Mouse (Mus musculus) CD4-positive, CD25-positive, alpha-beta regulatory T cell, adult 2 months (primary cell): ENCODE results near the gene Ccdc78.
"Not testable (repeated sequence)": the region's sequence is repeated elsewhere in the genome, so short reads cannot be mapped to it uniquely, and the experiment has no call there.

Experiments
- DNase-seq: peaks from one replicate; pipeline ENCODE4 v3.0.0-alpha.2; 2012; ENCODE audit warnings: low read depth, low spot score

The Ccdc78 gene

DNA sequence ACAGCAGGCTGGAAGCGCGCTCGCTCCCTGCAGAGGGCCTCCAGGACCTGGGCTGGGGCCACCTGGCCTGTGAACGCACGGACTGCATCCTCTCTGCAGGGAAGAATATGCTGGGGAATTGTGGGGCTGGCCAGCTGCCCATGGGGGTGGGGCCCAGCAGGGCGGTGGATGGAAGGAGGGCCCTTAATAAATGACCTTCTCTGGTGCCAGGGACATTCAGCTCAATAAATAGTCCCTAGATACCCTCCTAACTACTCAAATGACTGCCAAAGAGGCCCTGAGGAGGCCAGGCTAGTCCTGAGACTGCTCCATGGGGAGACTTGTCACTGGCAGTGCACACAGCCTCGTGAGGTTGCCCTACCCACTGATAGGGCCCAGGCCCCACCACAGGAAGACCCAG, 3.3 kb upstream of the Ccdc78 start:
- no peak for DNase-seq

DNA sequence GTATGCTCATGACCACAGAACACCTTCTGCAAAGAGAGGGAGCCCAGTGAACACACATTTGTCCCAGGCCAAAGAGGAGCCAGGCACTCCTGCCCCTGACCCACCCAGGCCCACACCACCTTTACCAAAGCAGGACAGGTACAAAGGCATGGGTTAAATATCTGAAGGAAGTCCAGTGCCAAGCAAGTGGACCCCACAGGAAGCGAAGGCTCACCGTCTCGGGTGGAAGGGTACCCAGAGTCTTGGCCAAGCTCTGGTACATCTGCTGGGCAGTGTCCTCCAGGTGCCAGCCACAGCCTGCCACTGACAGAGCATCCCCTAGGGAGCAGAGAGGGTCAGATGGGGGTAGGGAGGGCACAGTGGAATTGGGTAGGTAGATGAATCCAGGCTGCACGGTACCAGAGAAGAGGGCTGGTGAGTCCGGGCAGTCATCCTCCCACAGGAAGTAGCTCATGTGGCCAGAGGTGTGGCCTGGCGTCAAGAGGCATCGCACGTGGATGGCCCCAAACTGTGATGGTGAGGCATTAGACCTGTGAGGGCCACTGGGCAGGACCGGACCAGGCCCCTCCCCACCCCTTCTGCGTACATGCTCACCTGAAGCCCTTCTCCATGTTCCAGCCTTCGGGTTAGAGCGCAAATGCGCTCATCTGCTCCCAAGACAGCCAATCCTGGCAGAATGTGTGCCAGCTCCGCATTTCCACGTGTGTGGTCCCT, 2.4 kb upstream of the Ccdc78 start:
- no peak for DNase-seq

DNA sequence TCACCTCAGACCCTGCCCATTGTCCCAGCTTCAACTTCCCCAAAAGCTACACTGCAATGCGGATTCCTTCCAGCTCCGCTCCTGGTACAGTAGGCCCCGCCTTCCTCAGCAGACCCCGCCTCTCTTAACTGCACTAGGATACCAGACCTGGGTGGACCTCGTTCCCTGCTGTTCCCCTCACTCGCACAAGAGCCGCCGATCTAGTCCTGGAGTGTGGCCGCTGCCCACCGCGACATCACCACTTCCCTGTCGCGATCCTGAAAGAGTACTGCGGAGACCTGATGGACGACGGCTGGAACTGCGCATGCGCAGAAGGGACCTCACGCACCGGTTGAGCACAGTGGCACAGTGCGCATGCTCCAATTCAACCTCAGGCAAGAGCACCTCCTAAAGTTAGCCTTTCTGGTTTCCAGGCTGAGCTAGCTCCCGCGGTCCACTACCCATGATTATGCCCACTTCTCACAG, 1.1 kb upstream of the Ccdc78 start, which contains the start of gene Haghl:
Gene Haghl (minus strand): TSS at position 393 of the 465 bp plus-strand sequence.
- peak; percentile 98 for DNase-seq

DNA sequence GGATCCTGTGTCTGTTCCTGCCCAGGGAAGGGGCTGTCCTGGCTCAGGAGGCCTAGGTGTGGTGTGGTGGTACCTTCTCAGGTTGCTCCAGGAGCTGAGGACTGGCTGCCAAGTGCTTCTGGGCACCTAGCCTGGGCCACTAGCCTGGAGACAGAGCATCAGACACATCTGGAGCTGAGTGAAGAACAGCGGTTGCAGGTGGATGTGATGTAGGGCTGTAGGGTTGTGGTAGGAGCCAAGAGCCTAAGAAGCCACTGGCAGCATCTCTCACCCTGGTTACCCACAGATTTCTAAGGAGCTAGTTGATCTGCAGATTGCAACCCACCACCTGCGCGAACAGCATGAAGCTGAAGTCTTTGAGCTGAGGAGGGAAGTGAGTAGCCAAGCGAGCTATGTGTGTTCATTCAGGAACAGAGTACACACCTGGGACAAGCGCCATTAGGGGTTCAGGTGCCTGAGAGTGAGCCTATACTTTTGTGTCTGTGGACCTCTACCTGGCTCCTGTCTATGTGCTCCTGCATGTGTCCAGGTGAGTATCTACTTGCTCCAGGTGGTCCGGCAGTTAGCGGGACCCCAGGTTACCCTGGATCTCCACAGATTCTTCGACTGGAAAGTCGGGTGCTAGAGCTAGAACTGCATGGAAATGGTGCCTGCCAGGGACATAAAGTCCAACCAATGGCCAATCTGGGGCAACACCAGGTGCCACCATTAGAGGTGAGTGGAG, 563 bp downstream of the Ccdc78 start:
- DNase-seq: no peak

DNA sequence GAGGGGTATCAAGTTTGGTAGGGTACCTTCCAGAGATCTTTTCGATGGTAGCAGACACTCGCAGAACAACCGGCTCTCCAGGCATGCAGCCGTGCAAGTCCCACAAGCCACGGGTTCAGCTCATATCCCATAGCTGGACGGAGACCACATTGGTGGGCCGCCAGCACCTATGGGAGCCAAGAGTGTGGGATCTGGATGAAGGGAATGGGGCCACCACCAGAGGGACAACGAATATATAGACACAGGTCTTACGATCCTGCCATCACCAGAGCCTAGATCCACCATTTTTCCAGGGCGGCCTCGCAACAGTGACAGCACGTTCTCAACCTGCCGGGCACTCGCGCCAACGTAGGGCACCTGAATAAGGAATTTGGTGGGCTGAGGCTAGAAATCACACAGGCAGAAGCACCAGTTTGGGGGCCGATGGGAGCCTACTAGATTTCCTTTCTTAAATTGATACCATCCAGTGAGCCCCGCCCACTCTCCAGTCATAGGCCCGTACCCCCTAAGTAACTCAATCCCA, 5.0 kb downstream of the Ccdc78 start:
- no peak for DNase-seq

DNA sequence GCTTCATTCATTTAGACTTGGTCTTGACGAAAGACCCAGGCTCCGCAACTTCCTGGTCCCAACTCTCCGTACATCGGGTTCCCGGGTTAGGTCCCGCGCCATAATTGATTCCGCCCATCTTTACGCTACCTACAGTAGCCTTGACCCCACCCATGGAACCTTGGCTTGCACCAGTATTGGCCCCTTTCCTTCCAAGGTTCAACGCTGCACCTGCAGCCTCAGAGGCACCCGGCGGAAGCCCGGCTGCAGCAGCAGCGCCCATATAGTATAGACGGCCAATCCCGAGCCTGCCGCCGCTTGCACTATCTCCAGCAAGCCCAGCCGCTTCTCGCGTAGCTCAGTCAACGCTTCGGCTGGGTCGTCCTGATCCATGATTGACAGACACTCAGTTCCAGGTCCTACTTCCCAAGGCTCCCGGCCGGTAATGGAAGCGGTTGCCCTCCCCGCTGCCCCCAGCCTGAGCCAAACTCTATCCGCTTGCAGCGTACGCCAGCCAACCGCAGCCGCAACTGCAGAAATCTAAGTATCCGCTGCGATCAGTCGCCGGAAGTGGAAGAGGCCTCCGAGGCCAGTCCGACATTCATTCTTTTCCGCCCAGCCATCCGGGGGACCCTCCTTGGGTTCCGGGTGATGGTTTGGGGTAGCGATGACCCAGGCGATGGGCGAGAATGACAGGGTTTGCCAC, 5.6 kb downstream of the Ccdc78 start:
- peak; percentile 91 for DNase-seq

DNA sequence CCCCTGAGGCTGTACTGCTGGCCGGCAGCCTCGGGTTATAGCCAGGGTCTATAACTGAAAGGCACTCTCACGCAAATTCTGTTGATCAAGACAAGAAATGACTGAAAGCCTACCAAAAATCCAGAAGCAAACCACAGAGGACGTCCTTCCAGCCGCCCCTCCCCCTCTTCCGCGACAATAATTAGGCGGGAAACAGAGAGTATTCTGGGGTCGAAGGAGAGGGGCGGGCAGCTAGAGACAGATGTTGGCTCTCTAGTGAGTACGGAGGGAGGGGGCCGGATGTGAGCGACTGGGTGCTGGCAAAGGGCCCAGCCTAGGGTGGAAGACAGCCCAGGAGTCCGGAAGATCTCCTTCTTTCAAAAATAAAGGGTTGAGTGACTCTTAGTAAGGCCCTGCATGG, 6.2 kb downstream of the Ccdc78 start, which contains the start of gene Fam173a:
Gene Fam173a (minus strand): TSS at position 287 of the 400 bp plus-strand sequence.
- DNase-seq: peak; percentile 89

DNA sequence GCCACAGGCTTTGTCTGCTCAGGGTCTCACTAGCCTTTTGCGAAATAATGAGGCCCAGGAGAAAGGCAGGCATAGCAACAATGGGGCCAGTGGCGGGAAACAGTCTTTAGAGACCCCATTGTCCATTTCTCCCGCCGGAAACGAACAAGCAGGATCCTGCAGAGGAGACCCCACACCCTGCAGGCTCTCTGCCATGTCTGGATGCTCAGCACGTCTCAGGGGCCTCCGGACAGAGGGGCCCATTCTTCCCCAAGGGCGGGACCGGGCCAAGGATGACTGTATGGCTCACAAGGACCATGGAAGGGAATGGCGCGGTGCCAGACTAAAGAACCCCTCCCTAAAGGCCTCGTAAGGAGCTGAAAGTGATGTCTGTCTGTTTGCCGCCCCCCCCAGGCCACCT, 7.8 kb downstream of the Ccdc78 start:
- DNase-seq: no peak

DNA sequence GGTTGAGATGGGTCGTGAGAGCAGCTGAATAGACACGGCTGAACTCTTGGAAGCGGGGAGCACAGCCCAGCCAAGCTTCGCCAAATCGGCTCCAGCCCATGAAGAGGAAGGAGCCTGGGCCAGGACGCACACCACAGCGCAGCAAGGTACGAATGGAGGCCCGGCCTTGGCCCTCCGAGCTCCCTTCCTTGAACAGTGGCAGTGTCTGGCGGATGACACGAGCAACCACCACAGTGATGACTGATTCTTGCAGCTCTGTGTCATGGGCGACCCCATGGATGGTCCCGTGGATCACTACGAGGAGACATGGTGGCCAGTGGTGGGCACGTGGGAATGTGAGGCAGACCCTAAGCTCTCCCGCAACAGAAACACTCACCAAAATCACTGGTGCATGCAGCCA, 8.6 kb downstream of the Ccdc78 start:
- DNase-seq: no peak

DNA sequence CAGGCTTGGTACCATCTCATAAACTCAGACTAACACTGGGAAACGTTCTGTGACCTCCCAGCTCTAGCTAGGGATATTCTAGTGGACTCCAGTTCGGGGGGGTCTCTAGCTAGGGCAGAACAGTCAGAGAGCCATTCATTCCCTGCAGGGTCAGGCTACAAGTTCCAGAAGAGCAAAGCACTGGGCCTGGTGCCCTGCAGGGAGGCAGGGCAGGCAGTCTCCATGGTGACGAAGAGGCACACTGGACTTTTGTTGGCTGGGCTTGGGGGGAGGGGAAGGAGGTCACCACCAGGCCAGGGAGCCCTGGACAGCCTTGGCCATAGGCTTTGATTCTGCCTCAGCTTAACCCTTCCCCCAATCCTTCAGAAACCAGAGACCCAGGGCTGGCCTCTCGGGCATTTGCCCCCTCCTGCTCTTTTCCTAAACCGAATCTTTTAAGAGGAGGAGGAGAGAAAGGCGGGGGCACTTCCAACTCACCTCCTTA, 9.3 kb downstream of the Ccdc78 start, which contains the start of gene AC134908.4:
Gene AC134908.4 (minus strand): TSS at position 51 of the 484 bp plus-strand sequence.
- no peak for DNase-seq

DNA sequence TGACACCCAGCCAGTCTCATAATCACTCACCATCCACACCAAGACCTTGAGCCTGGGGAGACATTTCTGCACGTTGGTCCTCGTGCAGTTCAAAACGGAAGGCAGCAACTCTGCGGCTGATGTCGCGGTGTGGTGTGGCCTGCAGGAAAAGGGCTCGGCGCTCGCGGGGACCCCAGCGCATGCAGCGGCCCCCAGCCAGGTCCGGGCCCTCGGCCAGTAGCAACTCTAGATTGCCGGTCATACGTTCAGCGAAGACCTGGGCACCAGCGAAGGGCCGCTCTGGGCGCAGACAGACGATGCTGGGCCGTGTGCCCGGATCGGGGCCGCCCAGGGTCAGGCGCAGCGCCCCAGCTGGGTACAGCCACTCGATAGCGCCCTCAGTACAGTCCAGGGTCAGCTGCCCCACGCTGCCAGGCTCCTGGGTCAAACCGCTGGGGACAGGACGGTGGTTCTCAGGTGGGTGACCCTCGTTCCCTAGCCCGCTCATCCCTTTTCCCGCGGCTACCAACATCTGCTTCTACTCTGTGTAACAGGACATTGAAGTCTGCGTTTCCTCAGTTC, 9.9 kb downstream of the Ccdc78 start:
- peak; percentile 22 for DNase-seq

DNA sequence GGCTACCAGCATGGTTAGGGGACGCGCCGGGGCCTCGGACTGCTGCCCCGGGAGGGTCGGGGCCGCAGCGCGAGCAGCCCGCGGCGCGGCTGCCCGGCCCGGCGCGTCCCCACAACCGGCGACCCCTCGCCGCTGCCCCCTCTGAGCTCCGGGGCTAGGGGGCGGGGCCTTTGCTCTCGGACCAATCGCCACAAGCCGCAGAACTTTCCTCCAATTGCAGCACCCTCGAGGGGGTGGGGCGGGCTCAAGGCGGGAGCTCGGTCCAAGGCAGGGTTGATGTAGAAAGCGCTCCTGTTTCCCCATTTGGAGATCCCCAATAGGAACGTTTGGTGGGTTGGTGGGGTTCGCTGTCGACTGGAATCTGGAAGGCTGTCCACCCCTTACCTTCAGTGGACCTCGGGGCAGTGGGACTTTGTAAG, 10.6 kb downstream of the Ccdc78 start, which contains the start of gene Metrn:
Gene Metrn (minus strand): TSS at position 186 of the 419 bp plus-strand sequence.
- DNase-seq: peak; percentile 87

DNA sequence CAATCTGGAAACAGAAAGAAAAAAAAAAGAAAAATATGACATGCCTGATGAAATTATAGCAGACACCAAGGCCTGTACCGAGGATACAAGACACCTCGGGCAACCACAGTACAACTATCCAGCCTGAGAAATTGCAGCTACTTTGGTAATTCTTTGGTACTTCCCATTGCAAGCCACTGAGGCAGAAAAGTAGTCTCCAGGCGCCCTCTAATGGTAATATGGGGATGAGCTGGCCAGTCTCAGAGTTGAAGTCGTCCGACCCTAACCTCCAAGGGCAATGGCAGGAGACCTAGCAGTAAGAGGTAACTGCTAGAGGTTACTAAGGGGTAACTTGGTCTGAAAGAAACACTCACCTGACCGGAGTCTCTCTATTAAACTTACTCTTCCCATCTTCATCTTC, 14.6 kb downstream of the Ccdc78 start:
- DNase-seq: peak; percentile 87

DNA sequence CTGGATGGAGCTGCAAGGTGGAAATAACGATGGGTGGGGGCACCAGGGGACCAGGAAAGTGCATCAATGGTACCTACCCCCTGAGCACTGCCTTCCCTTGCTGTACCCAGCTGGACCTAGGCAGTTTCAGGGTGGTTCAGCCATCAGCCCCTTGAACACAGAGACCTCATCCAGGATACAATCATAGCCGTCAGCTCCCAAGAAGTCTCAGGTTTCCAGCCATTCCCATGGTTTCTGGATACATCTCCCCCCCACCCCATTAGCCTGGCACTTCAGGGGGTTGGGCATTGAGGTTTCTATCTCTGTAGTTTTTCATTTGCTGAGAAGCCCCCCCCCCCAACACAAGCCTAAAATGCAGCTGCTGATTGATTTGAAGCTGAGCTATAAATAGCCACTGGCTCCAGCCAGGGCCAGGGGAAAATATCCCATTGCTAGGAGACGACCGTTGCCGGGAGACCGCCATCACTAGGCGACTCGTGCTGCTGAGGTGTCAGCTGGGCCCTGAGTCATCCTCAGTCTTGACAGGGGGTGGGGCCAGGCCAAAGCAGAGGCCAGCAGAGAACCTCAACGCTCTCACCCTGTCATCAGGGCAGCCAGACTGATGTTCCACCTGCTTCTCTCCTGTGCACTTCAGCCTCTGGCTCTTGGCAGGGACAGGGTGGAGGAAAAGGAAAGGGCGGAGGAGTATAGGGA, 16.6 kb downstream of the Ccdc78 start:
- no peak for DNase-seq

DNA sequence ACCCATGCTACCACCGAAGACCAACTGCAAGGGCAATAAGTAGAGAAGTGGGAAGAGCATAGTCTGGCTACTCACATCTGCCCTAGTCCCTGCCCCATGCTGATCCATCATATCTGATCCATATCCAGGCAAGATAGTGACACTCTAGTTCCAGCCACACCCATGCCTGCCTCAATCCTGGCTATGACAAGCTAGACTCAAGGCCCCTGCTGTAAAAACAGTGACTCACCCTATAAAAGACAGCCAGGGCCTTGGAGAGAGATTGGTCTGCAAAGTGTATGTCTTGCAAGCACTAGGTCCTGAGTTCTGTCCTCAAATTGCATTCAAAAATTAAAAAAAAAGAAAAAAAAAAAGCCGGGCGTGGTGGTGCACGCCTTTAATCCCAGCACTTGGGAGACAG, 20.1 kb downstream of the Ccdc78 start:
- no peak for DNase-seq

DNA sequence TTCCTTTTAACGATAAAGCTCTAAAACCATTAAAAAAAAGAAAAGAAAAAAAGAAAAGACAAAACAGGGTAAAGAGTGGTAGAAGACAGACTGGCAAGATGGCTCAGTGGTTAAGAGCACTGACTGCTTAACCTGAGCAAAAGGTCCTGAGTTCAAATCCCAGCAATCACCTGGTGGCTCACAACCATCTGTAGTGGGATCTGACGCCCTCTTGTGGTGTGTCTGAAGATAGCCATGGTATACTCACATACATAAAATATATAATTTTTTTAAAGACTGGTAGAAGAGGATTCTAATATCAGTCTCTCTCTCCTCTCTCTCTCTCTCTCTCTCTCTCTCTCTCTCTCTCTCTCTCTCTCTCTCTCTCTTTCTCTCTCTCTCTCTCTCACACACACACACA, 21.1 kb downstream of the Ccdc78 start:
- not testable (repeated sequence) for DNase-seq

DNA sequence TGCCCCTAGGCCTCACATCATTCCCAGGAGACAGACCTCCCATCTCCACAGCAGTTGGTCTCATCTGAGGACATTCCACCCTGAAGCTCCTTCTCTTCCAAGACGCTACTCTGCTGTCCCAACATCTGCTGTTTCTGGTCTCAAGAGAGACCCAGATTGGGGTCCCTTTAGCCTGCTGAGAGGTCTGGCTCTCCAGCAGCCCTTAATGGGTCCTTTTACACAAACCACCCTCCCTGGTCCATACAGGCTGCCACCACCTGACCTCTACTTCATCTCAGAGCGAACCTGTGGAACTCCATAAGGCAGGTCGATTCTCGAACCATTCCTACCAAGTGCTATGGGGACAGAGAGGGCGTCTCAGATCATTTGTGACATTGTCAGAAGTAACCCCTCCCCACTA, 21.6 kb downstream of the Ccdc78 start:
- no peak for DNase-seq

DNA sequence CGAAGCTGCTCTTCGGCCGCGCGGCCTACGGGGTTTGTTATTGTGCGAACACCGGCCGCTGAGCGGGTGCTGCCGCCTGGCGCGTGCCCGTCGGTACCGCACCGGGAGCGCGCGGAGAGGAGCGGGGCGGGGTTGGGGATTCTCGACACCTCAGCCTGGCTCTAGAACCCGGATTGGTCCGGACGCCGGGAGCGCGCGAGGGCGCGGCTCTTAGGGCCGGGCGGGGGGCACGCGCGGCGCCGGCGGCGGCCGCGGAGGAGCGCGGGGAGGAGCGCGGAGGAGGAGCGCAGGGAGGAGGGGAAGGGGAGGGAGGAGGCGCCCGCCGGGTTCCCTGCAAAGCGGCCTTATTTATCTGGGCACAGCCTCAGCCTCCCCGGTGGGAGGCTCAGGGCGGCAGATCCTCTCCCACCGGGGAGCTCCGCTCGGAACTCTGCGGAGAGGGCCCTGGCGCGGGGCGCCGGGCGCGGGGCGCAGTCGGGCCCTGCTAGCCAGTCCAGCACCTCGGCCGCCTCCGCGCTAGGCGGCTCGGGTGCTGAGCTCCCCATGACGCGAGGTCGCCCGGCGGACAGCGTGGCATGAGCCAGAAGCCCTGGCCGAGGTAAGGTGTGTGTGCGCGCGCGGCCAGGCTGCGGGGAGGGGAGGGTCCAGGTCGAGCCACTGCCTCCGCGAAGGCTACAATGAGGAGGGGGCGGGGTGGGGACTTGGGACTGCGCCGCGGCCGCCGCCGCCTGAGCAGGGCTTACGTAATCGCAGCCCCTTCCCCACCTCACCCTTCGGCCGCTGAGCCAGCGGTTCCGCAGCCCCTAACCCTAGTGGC, 22.6 kb downstream of the Ccdc78 start, which contains the start of gene Fbxl16:
Gene Fbxl16 (plus strand): TSS at position 297 of the 817 bp plus-strand sequence.
- peak; percentile 43 for DNase-seq

DNA sequence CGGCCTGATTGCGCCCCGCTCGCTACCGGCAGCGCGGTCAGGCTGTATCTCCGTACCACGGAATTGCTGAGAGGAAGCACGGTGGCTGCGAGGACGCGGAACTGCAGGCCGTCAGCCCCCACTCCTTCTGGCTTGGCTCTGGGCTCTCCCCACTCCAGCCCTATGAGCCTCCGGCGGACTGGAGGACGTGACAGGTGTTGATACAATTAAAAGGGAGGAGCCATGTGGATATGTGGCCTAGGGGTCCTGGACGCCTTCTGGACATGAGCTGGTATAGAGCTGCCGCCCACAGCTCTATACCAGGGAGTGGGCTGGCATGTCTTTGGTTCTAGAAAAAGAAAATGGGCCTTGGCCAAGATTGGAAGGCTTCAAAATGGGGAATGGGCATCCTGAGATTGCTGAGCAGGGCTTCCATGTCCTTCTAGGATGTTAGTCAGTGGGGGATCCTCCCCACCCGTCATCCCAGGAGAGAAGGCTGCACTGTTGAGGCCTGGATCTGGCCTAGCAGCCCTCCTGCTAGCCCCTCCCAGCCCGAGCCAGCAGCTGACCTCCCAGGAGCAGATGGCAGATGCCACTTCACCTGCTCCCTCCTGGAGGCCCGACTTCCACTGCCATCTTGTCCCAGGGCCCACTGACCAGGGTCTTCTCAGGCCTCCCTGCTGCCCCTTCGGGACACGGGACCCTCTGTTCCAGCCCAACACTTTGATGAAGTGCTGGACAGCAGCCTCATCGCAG, 23.4 kb downstream of the Ccdc78 start:
- DNase-seq: no peak
